Mouse (Mus musculus) heart, postnatal 0 days (tissue): ENCODE data around the gene Ly6g6c. TPM values are rescaled to one million over a fixed set of nuclear protein-coding genes. Genes with fewer than 3 reads are reported as not detected.

Experiments used
- ATAC-seq: fragments of 200-750 bp; cut with Nextera tagmentation; 2 replicates; pipeline ENCODE4 v1.8.0; 2017; ENCODE audit warnings: low read depth, moderate number of reproducible peaks, moderate library complexity; ENCODE audit not compliant: insufficient read depth
- DNase-seq: peaks from one replicate; pipeline ENCODE4 v3.0.0-alpha.2; 2016; ENCODE audit warnings: low spot score
- H3K27ac ChIP-seq: fragments of 300-500 bp; sonication (generic); 2 replicates; pipeline ENCODE4 v1.5.1; 2014; ENCODE audit warnings: low read depth, mild to moderate bottlenecking
- H3K27me3 ChIP-seq: fragments of 300-500 bp; sonication (generic); 2 replicates; pipeline ENCODE4 v1.6.1; 2014; ENCODE audit warnings: low read length, mixed read lengths; ENCODE audit not compliant: control insufficient read depth, insufficient read depth
- H3K36me3 ChIP-seq: fragments of 300-500 bp; sonication (generic); replicated peaks from 2 replicates; pipeline ENCODE4 v1.6.1; 2014; ENCODE audit warnings: low read length, mixed read lengths; ENCODE audit not compliant: control insufficient read depth, insufficient read depth
- H3K4me1 ChIP-seq: fragments of 300-500 bp; sonication (generic); 2 replicates; pipeline ENCODE4 v1.6.1; 2014; ENCODE audit warnings: antibody characterized with exemption; ENCODE audit not compliant: control insufficient read depth, insufficient read depth
- H3K4me2 ChIP-seq: fragments of 300-500 bp; sonication (generic); 2 replicates; pipeline ENCODE4 v1.6.1; 2014; ENCODE audit warnings: low read depth, mild to moderate bottlenecking, low read length, moderate library complexity
- H3K4me3 ChIP-seq: fragments of 300-500 bp; sonication (generic); 2 replicates; pipeline ENCODE4 v1.5.1; 2014; ENCODE audit warnings: low read depth, low read length
- H3K9ac ChIP-seq: fragments of 300-500 bp; sonication (generic); replicated peaks from 2 replicates; pipeline ENCODE4 v1.6.1; 2014; ENCODE audit warnings: low read depth, low read length, mixed read lengths
- H3K9me3 ChIP-seq: fragments of 300-500 bp; sonication (generic); replicated peaks from 2 replicates; pipeline ENCODE4 v1.6.1; 2016; ENCODE audit warnings: low read length; ENCODE audit not compliant: control insufficient read depth
- CTCF ChIP-seq: IDR thresholded peaks from 2 replicates; pipeline ENCODE4 v1.5.1; 2016; ENCODE audit warnings: antibody characterized with exemption, control low read depth, low read depth
- EP300 ChIP-seq: IDR thresholded peaks from 2 replicates; pipeline ENCODE4 v1.6.1; 2016; ENCODE audit warnings: antibody characterized with exemption, low read depth
- WGBS: fragments of 180-500 bp; shearing (Covaris S2); extraction: QIAGEN DNeasy Blood & Tissue Kit; methylation state at CpG from one replicate; pipeline ENCODE4 v1.1.7; 2014; 5-methylcytosine and 5-hydroxymethylcytosine counted together
- polyA plus RNA-seq: library from polyadenylated mRNA; unstranded; fragments of >200 nt; fragmentation: Nextera tagmentation; extraction: Ambion mirVana; gene quantifications from 2 replicates; pipeline ENCODE4 v1.2.1, GENCODE M21; 2015
- total RNA-seq: library from RNA; depleted of rRNA; stranded (reverse); fragments of >200 nt; gene quantifications from 2 replicates; pipeline ENCODE4 v1.2.3, GENCODE M21; 2014; ENCODE audit warnings: low replicate concordance

The Ly6g6c gene
- total and polyA plus RNA-seq, 2 experiments from 2014 or later = not detected

- H3K4me3 ChIP-seq = no peak within 1 kb of the TSS
These were observed 37.7 kb upstream of the Ly6g6c start, which contains the start of gene Sapcd1 for GRCm38 (mm10) chr17:35027277-35028068. Gene Sapcd1 (minus strand): TSS chr17:35028016.

GRCm38 (mm10) chr17:35028315-35028714 lies 36.9 kb upstream of the Ly6g6c start:
- H3K4me1 ChIP-seq = no peaks in the 10 kb centered on the region
- WGBS = 62% methylated on average over 2 of the region's 2 CpGs
- TF ChIP-seq CTCF (no peak), EP300 (no peak)
- 0 out of 2 replicates have a peak, but pooled peaks cover 3% of the 10 kb centered on the region for H3K27me3 ChIP-seq
- DNase-seq (no peak), ATAC-seq (no peak)
- no peaks in the 10 kb centered on the region for H3K9me3 ChIP-seq
- H3K4me2 ChIP-seq = no peak overlapping the region
- H3K27ac ChIP-seq = no peak overlapping the region
- H3K9ac ChIP-seq = no peak overlapping the region
- no peak overlapping the region for H3K4me3 ChIP-seq
- no peaks in the 10 kb centered on the region for H3K36me3 ChIP-seq

More at GRCm38 (mm10) chr17:35027277-35028068, 37.7 kb upstream of the Ly6g6c start, which contains the start of gene Sapcd1:
- TF ChIP-seq EP300 (no peak), CTCF (no peak)
- Histone ChIP-seq H3K4me1 (no peaks in the 10 kb centered on the region), H3K27me3 (0 out of 2 replicates have a peak, but pooled peaks cover 3% of the 10 kb centered on the region), H3K9me3 (no peaks in the 10 kb centered on the region), H3K9ac (no peak within 1 kb of the TSS), H3K27ac (no peak within 1 kb of the TSS), H3K36me3 (no peaks in the 10 kb centered on the region), H3K4me2 (no peak within 1 kb of the TSS)
- ATAC-seq (no peak; the same call in 1 of the 2 replicates), DNase-seq (no peak)
- 42% methylated on average over 13 of the region's 13 CpGs for WGBS

- no peak overlapping the region for H3K27ac ChIP-seq
- H3K4me3 ChIP-seq = no peak overlapping the region
- DNase-seq = no peak
- no peak for ATAC-seq
- H3K36me3 ChIP-seq = no peaks in the 10 kb centered on the region
- WGBS = 44% methylated on average over 19 of the region's 19 CpGs
- TF ChIP-seq EP300 = no peak
- peak; percentile 56 for TF ChIP-seq CTCF
- H3K4me2 ChIP-seq = peak overlapping the region; percentile 14; the same call in 1 of the 2 replicates
- H3K27me3 ChIP-seq = 0 out of 2 replicates have a peak, but pooled peaks cover 3% of the 10 kb centered on the region
- no peak overlapping the region for H3K9ac ChIP-seq
- H3K9me3 ChIP-seq = no peaks in the 10 kb centered on the region
- no peaks in the 10 kb centered on the region for H3K4me1 ChIP-seq
These were observed 35.3 kb upstream of the Ly6g6c start for GRCm38 (mm10) chr17:35029691-35030532.

GRCm38 (mm10) chr17:35031272-35031671 lies 33.9 kb upstream of the Ly6g6c start:
- 90% methylated on average over 11 of the region's 11 CpGs for WGBS
- no peak overlapping the region for H3K4me3 ChIP-seq
- H3K4me1 ChIP-seq = no peaks in the 10 kb centered on the region
- no peak overlapping the region for H3K4me2 ChIP-seq
- H3K27me3 ChIP-seq = no peaks in the 10 kb centered on the region
- DNase-seq = no peak
- no peaks in the 10 kb centered on the region for H3K9me3 ChIP-seq
- TF ChIP-seq CTCF (no peak), EP300 (no peak)
- H3K9ac ChIP-seq = no peak overlapping the region
- H3K27ac ChIP-seq = no peak overlapping the region
- ATAC-seq = no peak
- H3K36me3 ChIP-seq = no peaks in the 10 kb centered on the region

- Histone ChIP-seq H3K4me2 (no peak overlapping the region), H3K36me3 (no peaks in the 10 kb centered on the region), H3K27me3 (no peaks in the 10 kb centered on the region), H3K27ac (no peak overlapping the region), H3K9ac (no peak overlapping the region), H3K4me1 (no peaks in the 10 kb centered on the region), H3K4me3 (no peak overlapping the region), H3K9me3 (no peaks in the 10 kb centered on the region)
- DNase-seq (no peak), ATAC-seq (no peak)
- WGBS = 77% methylated on average over 7 of the region's 7 CpGs
- TF ChIP-seq CTCF (no peak), EP300 (no peak)
These were observed 33.3 kb upstream of the Ly6g6c start for GRCm38 (mm10) chr17:35031880-35032279.
